Mouse (Mus musculus) CH12.LX (cell line): ENCODE results near the gene Atr.

Experiments used
- CHD2 ChIP-seq: IDR thresholded peaks from 2 replicates; pipeline ENCODE4 v1.6.1; 2011; ENCODE audit warnings: low read length, improper control_type of control experiment
- CTCF ChIP-seq, 2 experiments: IDR thresholded peaks in 1 of 2; conservative IDR thresholded peaks in 1 of 2; 2 replicates each; pipeline ENCODE4 v1.5.1; 2011 to 2012; ENCODE audit warnings: low read depth in 2 of 2, low read length in 2 of 2, improper control_type of control experiment in 1 of 2, inconsistent platforms in 1 of 2, mild to moderate bottlenecking in 1 of 2, moderate library complexity in 1 of 2
- GABPA ChIP-seq: IDR thresholded peaks from 2 replicates; pipeline ENCODE4 v1.6.1; 2012; ENCODE audit warnings: low read depth, low read length, improper control_type of control experiment, inconsistent platforms; ENCODE audit not compliant: insufficient replicate concordance
- HCFC1 ChIP-seq: IDR thresholded peaks from 2 replicates; pipeline ENCODE4 v1.6.1; 2012; ENCODE audit warnings: low read depth, mild to moderate bottlenecking, inconsistent platforms, low read length, improper control_type of control experiment
- MAFK ChIP-seq: IDR thresholded peaks from 2 replicates; pipeline ENCODE4 v1.6.1; 2011; ENCODE audit warnings: low read length, improper control_type of control experiment; ENCODE audit not compliant: insufficient replicate concordance
- POLR2A ChIP-seq: IDR thresholded peaks from 2 replicates; pipeline ENCODE4 v1.6.1; 2011; ENCODE audit warnings: low read depth, mild to moderate bottlenecking, improper control_type of control experiment, low read length
- TBP ChIP-seq: conservative IDR thresholded peaks from 2 replicates; pipeline ENCODE4 v1.6.1; 2011; ENCODE audit warnings: low read depth, low read length, improper control_type of control experiment
- ZMIZ1 ChIP-seq: IDR thresholded peaks from 2 replicates; pipeline ENCODE4 v1.6.1; 2012; ENCODE audit warnings: low read depth, mild to moderate bottlenecking, inconsistent platforms, low read length, improper control_type of control experiment

DNA sequence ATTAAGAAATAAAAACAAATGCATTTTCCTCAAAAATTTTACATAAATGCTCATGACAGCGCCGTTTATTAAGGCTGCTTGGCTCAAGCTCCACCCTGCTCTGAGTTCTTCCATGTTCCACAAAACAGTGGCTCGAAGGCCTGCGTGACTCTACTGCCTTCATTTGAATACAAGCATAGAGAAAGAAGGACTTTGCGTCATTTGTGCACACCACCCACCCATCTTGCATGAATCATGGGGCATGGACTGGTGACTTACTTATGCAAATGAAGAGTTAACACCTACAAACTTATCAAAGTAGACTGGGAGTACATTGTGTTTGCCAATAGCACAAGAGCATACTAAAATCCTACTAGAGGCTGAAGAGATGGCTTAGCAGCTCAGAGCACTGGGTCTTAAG is 29.8 kb upstream of the Atr start:
- TF ChIP-seq TBP (no peak), MAFK (no peak), CHD2 (no peak), ZMIZ1 (no peak), CTCF (conservative IDR thresholded peaks at IDR 0.05 in 1 of 2, IDR thresholded peaks at IDR 0.05 in 1 of 2; ENCODE audit: low read depth in 2 of 2, low read length in 2 of 2) (no peak), POLR2A (no peak), HCFC1 (no peak), GABPA (no peak)
